Mouse (Mus musculus) kidney, adult 11 months (tissue): Measurements from ENCODE around the gene 1110008L16Rik.

Experiments
- DNase-seq: peaks from one replicate; pipeline ENCODE4 v3.0.0; 2022

Gene 1110008L16Rik

DNA sequence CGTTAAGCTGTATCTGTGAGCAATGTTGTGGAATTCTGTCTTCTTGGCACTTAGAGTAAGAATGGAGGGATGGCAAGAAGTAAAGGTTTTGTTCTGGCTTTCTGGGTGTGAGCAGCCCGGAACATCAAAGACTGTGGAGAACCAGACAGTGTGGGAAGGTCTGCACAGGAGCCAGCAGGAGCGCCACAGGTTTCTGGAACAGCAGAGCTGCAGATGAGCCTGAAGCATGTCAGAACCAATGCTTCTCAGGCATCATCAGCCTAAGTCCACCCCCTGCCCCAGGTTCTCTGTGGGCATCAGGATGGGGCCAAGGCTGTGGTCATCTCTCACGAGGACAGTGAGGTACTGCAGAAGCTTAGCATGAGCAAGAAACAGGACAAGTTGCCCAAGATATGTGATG is 97.2 kb downstream of the 1110008L16Rik start:
- no peak for DNase-seq

DNA sequence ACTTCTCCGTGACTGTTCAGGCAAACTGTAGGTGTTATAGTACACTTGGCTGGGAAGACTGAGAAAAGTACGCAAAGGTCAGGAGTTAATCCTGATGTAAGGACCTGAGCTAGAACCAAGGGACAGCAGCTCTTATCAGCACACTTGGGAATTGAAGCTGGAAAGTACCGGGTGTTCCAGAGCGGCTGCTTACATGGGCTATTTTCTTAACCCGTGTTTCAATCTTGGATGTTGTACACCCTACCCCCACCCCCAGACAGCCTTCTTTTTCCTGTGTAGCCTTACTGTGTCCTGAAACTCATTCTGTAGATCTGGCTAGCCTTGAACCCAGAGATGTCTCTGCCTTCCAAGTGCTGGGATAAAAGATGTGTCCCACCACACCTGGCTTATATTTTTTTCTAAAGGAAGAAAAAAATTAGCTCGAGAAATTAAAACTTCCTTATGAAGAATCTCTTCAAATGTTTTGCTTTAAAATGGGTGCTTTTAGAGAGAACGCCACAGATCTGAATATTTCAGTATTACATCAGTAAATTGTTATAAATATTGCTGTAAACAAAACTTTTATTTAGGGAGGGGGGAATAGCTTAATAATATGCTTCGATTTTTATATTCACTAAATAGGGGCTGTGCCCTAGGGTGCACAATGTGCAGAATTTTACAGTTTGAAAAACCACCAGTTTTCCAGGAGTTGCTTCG is 98.3 kb downstream of the 1110008L16Rik start:
- no peak for DNase-seq

DNA sequence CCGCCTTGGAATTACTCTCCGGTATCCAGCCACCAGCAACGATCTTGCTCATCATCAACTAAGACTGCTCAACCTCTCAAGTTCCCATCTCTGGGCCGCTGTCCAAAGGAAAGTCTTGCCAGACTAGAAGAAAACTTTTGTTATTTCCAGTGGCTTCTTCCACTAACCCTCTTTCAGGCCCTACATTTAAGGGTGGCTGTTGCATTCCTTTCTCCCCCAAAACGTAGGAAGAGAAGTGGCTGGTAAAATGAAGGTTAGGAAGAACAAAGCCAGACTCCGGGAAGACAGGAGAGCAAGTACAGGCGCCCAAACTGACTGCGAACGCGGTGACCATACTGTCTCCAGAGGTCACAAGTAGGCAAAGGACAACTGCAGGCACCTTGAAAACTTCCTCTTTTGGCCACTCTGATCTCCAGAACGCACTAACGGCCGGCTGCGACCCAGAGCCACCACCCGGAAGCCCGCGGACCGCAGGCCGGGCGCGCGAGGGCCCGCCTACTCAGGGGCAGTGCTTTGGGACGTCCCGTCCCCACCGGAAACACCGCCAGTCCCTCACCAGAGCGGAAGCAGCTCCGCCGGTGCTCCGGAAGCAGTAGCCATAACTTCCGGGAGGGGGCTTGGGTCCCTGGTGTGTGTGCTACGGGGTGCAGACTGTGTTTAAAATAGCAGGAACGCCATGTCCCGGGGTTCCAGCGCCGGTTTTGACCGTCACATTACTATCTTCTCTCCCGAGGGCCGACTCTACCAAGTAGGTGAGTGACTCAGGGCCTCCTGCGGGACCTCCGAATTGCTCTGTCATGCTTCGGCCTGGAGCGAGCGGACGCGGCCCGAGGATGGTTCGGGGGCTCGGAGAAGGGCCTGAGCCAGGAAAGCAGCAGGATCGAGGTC is 99.1 kb downstream of the 1110008L16Rik start:
- peak; percentile 89 for DNase-seq

DNA sequence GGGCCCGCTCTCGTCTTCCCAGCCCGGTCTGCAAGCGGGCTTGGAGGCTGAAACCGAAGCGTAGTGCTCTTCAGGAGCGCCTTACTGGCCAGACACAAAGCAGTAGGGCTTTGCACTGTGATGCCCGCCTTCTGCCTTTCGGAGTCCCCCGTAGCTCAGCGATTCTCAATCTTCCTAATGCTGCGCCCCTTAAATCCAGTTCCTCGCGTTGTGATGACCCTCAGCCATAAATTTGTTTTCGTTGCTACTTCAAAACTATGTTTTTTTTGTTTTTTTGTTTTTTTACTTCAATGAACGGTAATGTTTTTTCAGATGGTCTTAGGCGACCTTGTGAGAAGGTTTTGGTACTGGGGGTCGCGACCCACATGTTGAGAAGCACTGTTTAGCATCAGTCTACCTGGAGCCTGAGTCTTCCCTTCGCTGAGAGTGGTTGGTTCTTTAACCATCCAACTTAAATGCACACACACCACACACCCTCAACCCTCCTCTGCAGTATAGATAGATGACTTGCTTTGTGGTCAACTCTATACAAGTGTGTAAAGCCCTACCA is 99.8 kb downstream of the 1110008L16Rik start:
- DNase-seq, result no peak

DNA sequence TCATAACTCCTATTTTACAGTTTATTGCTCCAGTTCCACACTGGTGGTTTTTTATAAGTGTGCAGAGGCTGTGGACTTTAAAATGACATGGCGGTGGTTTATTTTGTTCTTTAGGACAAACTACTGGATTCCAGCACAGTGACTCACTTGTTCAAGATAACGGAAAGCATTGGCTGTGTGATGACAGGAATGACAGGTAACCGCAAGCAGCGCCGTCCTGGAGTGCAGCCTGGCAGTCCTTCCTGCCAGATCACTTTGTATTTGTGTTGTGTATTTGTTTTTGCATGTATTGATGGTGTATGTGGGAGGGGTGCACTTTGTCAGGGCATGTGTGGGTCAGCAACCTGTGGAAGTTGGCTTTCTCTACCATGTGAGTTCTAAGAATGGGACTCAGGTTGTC is 108.5 kb downstream of the 1110008L16Rik start:
- no peak for DNase-seq

DNA sequence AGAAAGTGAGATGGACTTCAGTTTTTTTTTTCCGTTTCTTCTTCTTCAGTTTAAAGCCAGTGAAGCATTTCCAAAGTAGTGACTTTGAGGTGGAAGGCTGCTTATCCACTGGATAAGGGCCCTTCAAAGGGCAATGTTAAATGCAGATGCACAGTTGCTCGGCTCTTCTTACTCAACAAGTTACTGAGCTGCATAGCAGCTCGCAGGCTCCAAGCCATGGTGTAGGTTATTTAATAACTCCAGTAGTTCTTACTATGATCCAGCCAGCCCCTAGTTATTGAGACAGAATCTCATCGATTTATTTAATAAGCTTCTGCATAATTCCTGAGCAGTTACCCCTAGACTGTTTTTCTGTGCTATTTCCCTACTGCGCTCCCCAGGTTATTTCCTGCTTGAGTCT is 115.9 kb downstream of the 1110008L16Rik start:
- DNase-seq, result no peak

DNA sequence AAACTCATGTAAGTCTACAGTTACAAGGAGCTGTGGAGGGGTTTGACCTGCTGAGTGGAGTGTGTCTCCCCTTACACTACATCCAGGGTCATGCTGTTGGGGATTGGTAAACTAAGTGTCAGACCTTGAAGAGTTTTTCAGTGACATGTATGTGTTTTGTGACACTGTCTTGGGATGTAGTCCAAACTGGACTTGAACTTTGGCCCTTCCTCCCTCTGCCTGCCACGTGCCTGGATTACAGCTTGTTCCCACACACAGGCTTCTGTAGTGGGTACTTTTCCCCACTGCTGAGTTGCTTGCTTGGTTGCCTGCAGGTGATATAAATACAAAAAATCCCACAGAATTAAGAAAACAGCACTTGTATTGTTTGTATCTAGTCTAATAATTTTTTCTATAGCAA is 116.4 kb downstream of the 1110008L16Rik start:
- DNase-seq, result peak; percentile 67

DNA sequence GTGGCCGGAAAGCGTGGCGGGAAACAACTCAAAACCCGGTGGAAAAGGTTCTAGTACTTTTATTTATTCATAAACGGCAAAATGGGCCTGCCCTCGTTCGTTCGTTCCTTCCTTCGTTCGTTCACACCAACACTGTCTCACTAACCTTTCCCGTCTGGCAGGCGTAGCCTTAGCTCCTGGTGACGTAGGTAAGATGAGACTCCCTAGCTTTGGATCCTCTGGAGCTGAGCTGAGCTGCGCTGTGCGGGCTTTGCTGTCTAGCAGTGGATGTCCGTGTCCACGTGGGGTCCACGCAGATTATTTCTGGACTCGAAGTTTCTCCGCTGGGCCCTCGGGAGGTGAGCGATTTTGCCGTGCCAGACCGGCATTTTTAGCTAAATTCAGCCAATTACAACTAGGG is 120.8 kb downstream of the 1110008L16Rik start:
- DNase-seq, result no peak

DNA sequence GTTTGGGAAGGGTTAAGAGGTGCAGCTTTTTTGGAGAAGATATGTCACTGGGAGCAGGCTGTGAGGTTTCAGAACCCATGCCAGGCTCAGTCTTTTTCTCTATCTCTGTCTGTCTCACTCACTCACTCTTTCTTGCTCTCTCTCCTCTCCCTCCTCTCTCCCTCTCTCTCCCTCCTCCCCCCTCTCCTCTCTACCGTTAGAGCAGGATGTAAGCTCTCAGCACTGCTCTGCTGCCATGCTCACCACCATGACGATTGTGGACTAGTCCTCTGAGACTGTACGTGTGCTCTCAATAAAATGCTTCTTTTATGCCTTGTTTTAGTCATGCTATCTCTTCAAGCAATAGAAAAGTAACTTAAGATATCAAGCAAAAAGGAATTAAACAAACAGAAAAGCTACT is 122.7 kb downstream of the 1110008L16Rik start:
- no peak for DNase-seq

DNA sequence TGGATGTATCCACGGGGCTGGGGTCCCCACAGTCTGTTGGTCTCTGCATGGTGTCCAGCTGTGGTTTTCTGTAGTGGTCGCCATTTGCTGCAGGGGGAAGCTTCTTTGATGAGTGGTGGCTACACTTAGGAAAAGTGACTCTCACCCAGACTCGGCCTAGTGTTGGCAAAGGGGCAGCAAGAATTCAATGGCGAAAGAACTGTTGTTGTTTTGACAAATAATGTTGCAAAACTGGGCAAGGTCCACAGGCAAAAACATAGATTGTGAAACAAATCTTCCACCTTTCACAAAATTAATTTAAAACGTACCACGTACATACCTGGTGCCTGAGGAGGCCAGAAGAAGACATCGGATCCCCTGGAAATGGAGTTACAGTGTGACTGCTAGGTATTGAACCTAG is 126.9 kb downstream of the 1110008L16Rik start:
- no peak for DNase-seq

DNA sequence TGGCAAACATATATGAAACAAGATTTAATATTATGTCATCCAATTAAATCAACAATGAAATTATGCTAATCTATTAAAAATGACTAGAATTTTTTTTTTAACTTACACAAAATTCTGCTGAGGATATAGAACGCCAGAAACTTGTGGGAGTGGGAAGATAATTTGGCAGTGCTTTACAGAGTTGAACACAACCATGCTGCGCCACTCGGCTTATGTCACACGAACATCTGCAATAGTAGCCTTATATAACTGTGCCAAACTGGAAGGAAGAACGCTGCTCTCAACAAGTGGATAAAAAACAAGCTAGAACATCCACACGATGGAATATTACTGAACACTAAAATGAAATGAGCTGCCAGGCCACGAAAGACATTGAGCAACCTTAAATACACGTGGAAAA is 129.8 kb downstream of the 1110008L16Rik start:
- no peak for DNase-seq

DNA sequence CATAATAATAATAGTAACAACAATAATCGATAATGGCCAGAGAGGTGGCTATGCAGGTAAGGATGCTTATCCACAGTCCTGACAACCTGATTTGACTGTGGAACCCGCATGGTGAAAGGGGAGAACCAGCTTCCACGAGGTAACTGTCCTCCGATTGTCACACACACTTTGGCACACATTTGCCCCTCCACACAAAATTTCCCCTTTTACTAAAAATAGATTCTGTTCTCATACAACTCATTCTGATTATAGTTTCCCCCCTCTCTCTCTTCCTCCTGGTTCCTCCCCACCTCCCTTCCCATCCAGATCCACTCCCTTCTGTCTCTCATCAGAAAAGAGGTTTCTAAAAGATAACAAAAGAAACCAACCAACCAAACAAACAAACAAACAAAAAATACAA is 130.6 kb downstream of the 1110008L16Rik start:
- no peak for DNase-seq
